Mouse (Mus musculus) skeletal muscle tissue, adult 2 months (tissue): Measurements from ENCODE around the gene Gp1ba.

Experiments
- DNase-seq: peaks from one replicate; pipeline ENCODE4 v3.0.0-alpha.2; 2012; ENCODE audit warnings: low read depth, low spot score

The Gp1ba gene

GRCm38 (mm10) chr11:70669582-70670345 lies 30.8 kb downstream of the Gp1ba start:
- DNase-seq = peak; percentile 58

- no peak for DNase-seq
These were observed 31.6 kb downstream of the Gp1ba start for GRCm38 (mm10) chr11:70670483-70670882.

- DNase-seq = no peak
These were observed 32.6 kb downstream of the Gp1ba start for GRCm38 (mm10) chr11:70671333-70672047.

- no peak for DNase-seq
These were observed 35.1 kb downstream of the Gp1ba start for GRCm38 (mm10) chr11:70674014-70674413.

- no peak for DNase-seq
These were observed 35.6 kb downstream of the Gp1ba start for GRCm38 (mm10) chr11:70674501-70674900.

- no peak for DNase-seq
These were observed 39.2 kb downstream of the Gp1ba start for GRCm38 (mm10) chr11:70678092-70678491.

GRCm38 (mm10) chr11:70678576-70678975 lies 39.7 kb downstream of the Gp1ba start:
- DNase-seq = no peak

- no peak for DNase-seq
These were observed 40.4 kb downstream of the Gp1ba start for GRCm38 (mm10) chr11:70679361-70679760.

- DNase-seq = no peak
These were observed 41.0 kb downstream of the Gp1ba start for GRCm38 (mm10) chr11:70679894-70680293.

GRCm38 (mm10) chr11:70681170-70681569 lies 42.2 kb downstream of the Gp1ba start:
- DNase-seq = no peak

- no peak for DNase-seq
These were observed 43.1 kb downstream of the Gp1ba start for GRCm38 (mm10) chr11:70681897-70682581.

- DNase-seq = no peak
These were observed 44.7 kb downstream of the Gp1ba start for GRCm38 (mm10) chr11:70683640-70684039.

GRCm38 (mm10) chr11:70686901-70687566 lies 48.1 kb downstream of the Gp1ba start:
- no peak for DNase-seq

- DNase-seq = peak; percentile 86
These were observed 48.8 kb downstream of the Gp1ba start, which contains the start of gene Camta2 for GRCm38 (mm10) chr11:70687601-70688199. Gene Camta2, minus strand, starts transcription at chr11:70688105.

GRCm38 (mm10) chr11:70688372-70688771 lies 49.5 kb downstream of the Gp1ba start:
- DNase-seq = no peak

GRCm38 (mm10) chr11:70689578-70689977 lies 50.7 kb downstream of the Gp1ba start:
- DNase-seq = no peak
